Mouse (Mus musculus) telencephalon, adult 2 months (tissue): ENCODE measurements around the gene Pole4.
A peak's percentile ranks its signal among the peaks of the same experiment; 100 is the strongest.

Source experiments
- DNase-seq: peaks from one replicate; pipeline ENCODE4 v3.0.0-alpha.2; 2011; ENCODE audit warnings: low read depth, low spot score

Pole4 gene

DNA sequence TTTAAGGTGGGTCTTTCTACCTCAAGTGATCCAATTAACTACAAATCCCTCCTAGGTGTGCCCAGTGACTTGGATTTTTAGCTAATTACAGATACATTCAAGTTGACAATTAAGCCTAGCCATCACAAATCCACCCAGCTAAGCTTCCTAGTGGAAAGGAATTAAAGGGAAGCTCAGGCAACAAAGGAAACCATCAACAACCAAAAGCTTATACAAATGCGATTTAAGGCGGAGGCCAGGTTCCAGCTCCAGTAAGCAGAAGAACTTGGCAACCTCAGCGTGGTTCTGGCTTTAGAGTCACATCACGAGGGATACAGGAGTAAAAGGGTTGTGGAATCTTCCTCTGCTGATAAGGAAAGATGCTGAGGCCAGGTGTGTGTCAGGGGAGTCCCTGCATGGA, 92.0 kb downstream of the Pole4 start:
- DNase-seq, result no peak

GRCm38 (mm10) chr6:82611049-82611448, 94.1 kb downstream of the Pole4 start:
- no peak for DNase-seq

DNA sequence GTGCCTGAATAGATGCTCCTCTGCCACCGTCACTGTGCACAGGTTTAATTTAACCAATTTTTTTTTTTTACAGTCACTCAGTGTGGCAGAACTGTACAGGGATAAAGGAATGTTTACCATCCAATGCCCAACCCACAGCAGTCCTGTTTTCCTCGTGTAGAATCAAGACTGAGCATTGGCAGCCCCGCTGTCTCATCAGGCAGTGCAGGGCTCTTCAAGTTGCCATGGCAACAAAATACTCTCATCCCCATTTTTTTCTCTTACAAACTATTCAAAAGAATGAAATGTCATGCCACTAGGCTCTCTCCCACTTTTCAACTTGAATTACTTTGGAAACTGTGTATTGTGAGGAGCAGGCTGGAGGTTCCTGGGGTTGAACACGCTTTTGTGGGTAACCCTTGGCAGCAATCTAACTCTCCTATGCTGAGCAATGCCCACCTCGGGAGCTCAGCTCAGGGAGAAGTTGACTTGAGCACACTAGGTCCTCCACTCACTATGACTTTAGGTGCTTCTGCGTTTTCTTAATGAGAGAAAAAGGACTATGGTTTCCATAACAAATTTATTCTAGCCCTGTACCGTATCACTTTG, 95.7 kb downstream of the Pole4 start:
- DNase-seq, result peak; percentile 11

- no peak for DNase-seq
Observed at GRCm38 (mm10) chr6:82608756-82609155, 96.4 kb downstream of the Pole4 start.

GRCm38 (mm10) chr6:82604791-82605190, 100.4 kb downstream of the Pole4 start:
- no peak for DNase-seq

DNA sequence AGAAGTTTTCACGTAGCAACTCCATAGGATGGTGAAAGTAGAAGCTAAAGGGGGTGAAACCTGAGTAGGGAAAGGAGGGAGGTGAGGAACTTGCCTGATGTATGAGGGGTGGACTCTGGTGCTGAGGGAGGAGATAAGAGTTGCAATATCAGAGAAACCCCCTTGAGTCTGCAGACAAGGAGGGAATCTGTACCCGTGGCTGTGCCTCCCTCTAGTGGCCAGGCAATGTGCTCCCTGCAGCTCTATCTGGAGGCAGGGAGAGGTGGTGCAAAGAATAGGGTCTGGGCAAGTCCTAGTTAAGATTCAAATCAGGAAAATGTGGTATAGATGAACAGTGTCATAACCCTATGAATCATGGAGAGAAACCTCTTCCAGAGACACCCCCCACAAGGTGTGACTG, 101.5 kb downstream of the Pole4 start:
- DNase-seq, result peak; percentile 15

DNA sequence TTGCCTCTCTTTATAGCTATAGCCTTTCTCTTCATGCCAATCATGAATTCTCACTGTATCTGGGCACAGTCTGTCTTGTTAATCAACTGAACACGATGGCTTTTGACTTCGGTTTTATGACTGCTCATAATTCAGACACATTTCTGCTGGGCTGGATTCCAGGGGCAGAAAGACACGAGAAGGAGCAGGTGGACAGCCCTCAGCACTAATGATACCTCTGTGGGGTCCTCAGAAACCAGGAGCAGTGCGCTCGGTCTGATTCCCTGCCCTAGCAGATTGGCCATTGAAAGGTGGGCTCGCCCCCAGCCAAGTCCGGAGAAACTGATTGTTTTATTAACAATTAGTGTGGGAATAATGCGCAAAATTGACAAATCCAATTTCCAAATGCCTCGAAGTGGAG, 101.9 kb downstream of the Pole4 start:
- DNase-seq, result no peak

- peak; percentile 10 for DNase-seq
Observed at GRCm38 (mm10) chr6:82595461-82596090, 109.6 kb downstream of the Pole4 start.

DNA sequence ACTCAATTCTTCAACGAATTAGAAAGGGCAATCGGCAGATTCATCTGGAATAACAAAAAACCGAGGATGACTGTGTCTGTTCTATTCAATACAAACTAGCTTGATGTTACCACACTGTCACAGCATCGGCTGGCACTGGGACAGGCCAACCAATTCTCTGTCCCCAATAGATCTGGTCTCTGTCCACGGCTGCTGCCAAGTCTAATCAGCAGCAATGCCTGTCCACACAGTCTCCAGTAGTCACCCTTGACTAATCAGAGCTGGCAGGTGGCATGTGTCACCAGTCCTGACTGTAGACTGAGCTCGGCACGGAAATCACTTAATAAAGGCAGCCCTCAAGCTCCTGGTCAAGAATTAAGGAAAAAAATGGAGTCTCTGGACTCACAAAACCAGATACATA, 115.8 kb downstream of the Pole4 start:
- no peak for DNase-seq

- no peak for DNase-seq
Observed at GRCm38 (mm10) chr6:82585396-82585795, 119.8 kb downstream of the Pole4 start.

GRCm38 (mm10) chr6:82575445-82575844, 129.7 kb downstream of the Pole4 start:
- DNase-seq, result no peak
